Mouse (Mus musculus) CH12.LX (cell line): ENCODE measurements at regions not wholly inside any gene's neighbourhood (a gene's known extent, or its start where the extent isn't known, plus 50 kb on each side); places are given as distances from the start of the nearest gene placed in this dataset.

Experiments used
- CTCF ChIP-seq, 2 experiments: IDR thresholded peaks in 1 of 2; conservative IDR thresholded peaks in 1 of 2; 2 replicates each; pipeline ENCODE4 v1.5.1; 2011 to 2012; ENCODE audit warnings: low read depth in 2 of 2, low read length in 2 of 2, improper control_type of control experiment in 1 of 2, inconsistent platforms in 1 of 2, mild to moderate bottlenecking in 1 of 2, moderate library complexity in 1 of 2
- JUN ChIP-seq: IDR thresholded peaks from 2 replicates; pipeline ENCODE4 v1.6.1; 2011; ENCODE audit warnings: low read depth, mild to moderate bottlenecking, low read length, improper control_type of control experiment, moderate library complexity; ENCODE audit not compliant: insufficient read depth
- MAZ ChIP-seq: IDR thresholded peaks from 2 replicates; pipeline ENCODE4 v1.6.1; 2012; ENCODE audit warnings: low read depth, mild to moderate bottlenecking, inconsistent platforms, low read length, improper control_type of control experiment, moderate library complexity
- POLR2AphosphoS2 ChIP-seq: IDR thresholded peaks from 2 replicates; pipeline ENCODE4 v1.6.1; 2011; ENCODE audit warnings: low read depth, low read length, improper control_type of control experiment

GRCm38 (mm10) chr2:17091454-17091853, 639.8 kb downstream of the Nebl start:
- TF ChIP-seq MAZ (no peak), CTCF (conservative IDR thresholded peaks at IDR 0.05 in 1 of 2, IDR thresholded peaks at IDR 0.05 in 1 of 2; ENCODE audit: low read depth in 2 of 2, low read length in 2 of 2) (no peak), JUN (no peak), POLR2AphosphoS2 (no peak)
